Mouse (Mus musculus) ES-E14 (cell line): ENCODE data around the gene Arhgap24.

Experiments
- CHD2 ChIP-seq: IDR thresholded peaks from 2 replicates; pipeline ENCODE4 v1.6.1; 2014; ENCODE audit warnings: mild to moderate bottlenecking, low read depth, low read length, inconsistent platforms
- HCFC1 ChIP-seq: IDR thresholded peaks from 2 replicates; pipeline ENCODE4 v1.6.1; 2012; ENCODE audit warnings: low read length, inconsistent platforms, borderline replicate concordance; ENCODE audit not compliant: insufficient read depth
- MAFK ChIP-seq: IDR thresholded peaks from 2 replicates; pipeline ENCODE4 v1.6.1; 2014; ENCODE audit warnings: mild to moderate bottlenecking, low read depth, low read length, inconsistent platforms; ENCODE audit not compliant: insufficient read depth
- ZNF384 ChIP-seq: IDR thresholded peaks from 2 replicates; pipeline ENCODE4 v1.6.1; 2012; ENCODE audit warnings: low read depth, low read length, inconsistent platforms

DNA sequence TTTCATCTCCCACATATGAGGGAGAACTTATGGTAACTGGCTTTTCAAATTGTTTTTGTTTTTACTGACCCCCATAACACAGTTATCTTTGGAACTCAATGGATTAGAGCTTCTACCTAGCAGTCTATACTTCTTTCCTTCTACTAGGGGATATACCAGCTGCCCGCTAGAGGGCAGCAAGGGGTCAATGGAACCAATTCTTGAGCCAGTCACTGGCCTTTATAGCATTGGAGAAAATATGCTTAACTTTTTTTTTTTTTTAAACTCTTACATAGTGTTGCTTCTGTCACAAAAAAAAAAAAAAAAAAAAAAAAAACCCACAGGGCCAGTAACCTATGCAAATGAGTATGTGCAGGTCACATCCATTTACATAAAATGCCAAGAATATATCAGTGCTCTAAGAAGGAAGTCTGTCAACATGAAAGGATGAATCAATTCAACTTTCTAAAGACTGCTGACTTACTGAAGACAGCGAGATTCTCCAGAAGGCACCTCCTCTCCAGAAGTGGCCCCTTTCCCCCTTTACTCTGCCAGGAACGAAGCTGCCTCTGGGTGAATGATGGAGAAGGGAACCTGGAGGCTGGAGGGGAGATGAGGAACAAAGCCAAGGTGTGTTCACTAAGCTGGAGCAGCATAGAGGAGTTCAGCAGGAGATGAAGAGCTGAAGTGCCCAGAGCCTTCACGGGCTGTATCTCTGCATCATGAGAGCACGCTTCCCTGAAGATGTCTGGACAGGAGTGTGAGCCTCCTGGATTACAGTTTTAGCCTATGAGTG, 222.3 kb downstream of the Arhgap24 start:
- TF ChIP-seq HCFC1 = no peak
- TF ChIP-seq CHD2 = no peak
- no peak for TF ChIP-seq MAFK
- peak; percentile 91 for TF ChIP-seq ZNF384
